Mouse (Mus musculus) kidney, embryonic 16.5 days (tissue): ENCODE results near the gene Col18a1. TPM values are rescaled to one million over a fixed set of nuclear protein-coding genes. Genes with fewer than 3 reads are reported as not detected.

Experiments used
- ATAC-seq: fragments of 200-750 bp; cut with Nextera tagmentation; 2 replicates; pipeline ENCODE4 v1.8.0; 2017; ENCODE audit warnings: moderate TSS enrichment; ENCODE audit not compliant: low FRiP score, low TSS enrichment
- H3K27ac ChIP-seq: fragments of 300-500 bp; sonication (generic); 2 replicates; pipeline ENCODE4 v1.5.1; 2014; ENCODE audit warnings: low read length
- H3K27me3 ChIP-seq: fragments of 300-500 bp; sonication (generic); 2 replicates; pipeline ENCODE4 v1.6.1; 2014; ENCODE audit warnings: low read length, control low read depth, mixed read lengths; ENCODE audit not compliant: insufficient read depth
- H3K36me3 ChIP-seq: fragments of 300-500 bp; sonication (generic); 2 replicates; pipeline ENCODE4 v1.6.1; 2014; ENCODE audit warnings: low read length, control low read depth, mixed read lengths; ENCODE audit not compliant: insufficient read depth
- H3K4me1 ChIP-seq: fragments of 300-500 bp; sonication (generic); 2 replicates; pipeline ENCODE4 v1.6.1; 2014; ENCODE audit warnings: low read length, control low read depth, mixed read lengths; ENCODE audit not compliant: insufficient read depth
- H3K4me2 ChIP-seq: fragments of 300-500 bp; sonication (generic); replicated peaks from 2 replicates; pipeline ENCODE4 v1.6.1; 2014; ENCODE audit warnings: low read depth, low read length
- H3K4me3 ChIP-seq: fragments of 300-500 bp; sonication (generic); 2 replicates; pipeline ENCODE4 v1.5.1; 2014; ENCODE audit warnings: mild to moderate bottlenecking, low read length
- H3K9ac ChIP-seq: fragments of 300-500 bp; sonication (generic); replicated peaks from 2 replicates; pipeline ENCODE4 v1.6.1; 2014; ENCODE audit warnings: low read length
- H3K9me3 ChIP-seq: fragments of 300-500 bp; sonication (generic); 2 replicates; pipeline ENCODE4 v1.6.1; 2016; ENCODE audit warnings: low read length, control low read depth
- WGBS: fragments of 180-500 bp; shearing (Covaris S2); extraction: QIAGEN DNeasy Blood & Tissue Kit; methylation state at CpG from one replicate; pipeline ENCODE4 v1.1.7; 2014; 5-methylcytosine and 5-hydroxymethylcytosine counted together
- polyA plus RNA-seq: library from polyadenylated mRNA; unstranded; fragments of >200 nt; fragmentation: Nextera tagmentation; extraction: Ambion mirVana; gene quantifications from 2 replicates; pipeline ENCODE4 v1.2.1, GENCODE M21; 2015

Col18a1 gene
- polyA plus RNA-seq, 1 experiment from 2014 or later = 257 TPM

DNA sequence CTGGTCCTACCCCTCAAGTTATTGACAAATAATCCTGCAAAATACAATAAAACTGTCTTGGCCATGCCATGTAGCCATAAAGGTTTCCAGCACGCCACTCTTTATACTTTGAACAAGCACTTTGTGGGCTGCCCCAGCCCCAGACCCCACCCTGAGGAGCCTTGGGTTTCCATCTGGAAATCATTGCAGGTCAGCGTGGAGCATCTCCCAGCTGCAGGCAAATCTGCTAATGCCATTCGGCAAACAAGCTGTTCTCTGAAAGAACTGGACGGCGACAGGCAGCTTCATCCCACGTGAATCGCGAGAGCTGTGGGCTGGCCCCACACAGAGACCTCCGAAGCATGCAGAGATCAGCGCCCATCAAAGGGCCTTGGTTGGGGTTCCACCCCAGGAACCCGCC lies 34.2 kb downstream of the Col18a1 start:
- Histone ChIP-seq H3K9me3 (no peaks in the 10 kb centered on the region), H3K36me3 (0 out of 2 replicates have a peak, but pooled peaks cover 2% of the 10 kb centered on the region), H3K4me1 (peaks cover 70% of the 10 kb centered on the region), H3K9ac (no peak overlapping the region), H3K4me2 (no peak overlapping the region), H3K27ac (peak overlapping the region; percentile 83), H3K4me3 (no peak overlapping the region), H3K27me3 (no peaks in the 10 kb centered on the region)
- no peak for ATAC-seq
- 54% methylated on average over 11 of the region's 11 CpGs for WGBS

- 24% methylated on average over 6 of the region's 6 CpGs for WGBS
- Histone ChIP-seq H3K4me3 (no peak overlapping the region), H3K27ac (peak overlapping the region; percentile 83), H3K9ac (peak overlapping the region; percentile 41), H3K9me3 (no peaks in the 10 kb centered on the region), H3K27me3 (no peaks in the 10 kb centered on the region), H3K4me2 (no peak overlapping the region), H3K4me1 (peaks cover 70% of the 10 kb centered on the region), H3K36me3 (no peaks in the 10 kb centered on the region)
- ATAC-seq = no peak
Observed at GRCm38 (mm10) chr10:77131536-77131935, 34.8 kb downstream of the Col18a1 start.

DNA sequence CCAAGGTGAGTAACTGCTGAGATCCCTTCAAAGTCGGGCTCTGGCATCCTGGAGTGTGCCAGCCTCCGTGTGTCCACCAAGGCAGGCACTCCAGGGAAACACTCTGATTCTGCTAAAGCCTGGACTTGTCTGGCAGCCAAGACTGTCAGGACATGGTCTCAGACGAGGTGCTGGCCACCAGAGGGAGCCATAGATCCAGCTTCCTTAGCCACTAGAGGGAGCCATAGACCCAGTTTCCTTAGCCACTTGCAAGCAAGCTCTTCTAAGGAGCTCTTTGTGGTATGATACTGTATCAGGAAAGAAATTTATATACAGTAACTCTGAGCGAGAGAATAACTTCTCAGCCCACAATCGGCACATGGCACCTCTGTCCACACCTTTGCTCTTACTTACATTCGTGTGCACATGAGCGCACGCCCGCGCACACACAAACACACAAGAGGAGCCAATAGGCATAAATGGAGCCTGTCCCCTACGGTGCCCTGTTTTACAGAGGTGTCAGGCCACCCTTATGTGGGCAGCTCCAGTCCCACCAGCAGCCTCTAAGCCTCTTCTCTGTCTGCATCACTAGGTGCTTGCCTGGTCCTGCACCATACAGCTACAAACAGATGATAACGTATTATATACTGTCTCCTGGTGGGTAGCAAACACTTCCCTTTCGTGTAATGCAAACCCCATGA lies 35.6 kb downstream of the Col18a1 start:
- Histone ChIP-seq H3K36me3 (no peaks in the 10 kb centered on the region), H3K4me2 (no peak overlapping the region), H3K9me3 (no peaks in the 10 kb centered on the region), H3K4me3 (no peak overlapping the region), H3K9ac (peak overlapping the region; percentile 41; the same call in 1 of the 2 replicates), H3K27me3 (no peaks in the 10 kb centered on the region), H3K27ac (peak overlapping the region; percentile 83), H3K4me1 (peaks cover 70% of the 10 kb centered on the region)
- peak; percentile 55 for ATAC-seq
- WGBS = 44% methylated on average over 13 of the region's 13 CpGs

DNA sequence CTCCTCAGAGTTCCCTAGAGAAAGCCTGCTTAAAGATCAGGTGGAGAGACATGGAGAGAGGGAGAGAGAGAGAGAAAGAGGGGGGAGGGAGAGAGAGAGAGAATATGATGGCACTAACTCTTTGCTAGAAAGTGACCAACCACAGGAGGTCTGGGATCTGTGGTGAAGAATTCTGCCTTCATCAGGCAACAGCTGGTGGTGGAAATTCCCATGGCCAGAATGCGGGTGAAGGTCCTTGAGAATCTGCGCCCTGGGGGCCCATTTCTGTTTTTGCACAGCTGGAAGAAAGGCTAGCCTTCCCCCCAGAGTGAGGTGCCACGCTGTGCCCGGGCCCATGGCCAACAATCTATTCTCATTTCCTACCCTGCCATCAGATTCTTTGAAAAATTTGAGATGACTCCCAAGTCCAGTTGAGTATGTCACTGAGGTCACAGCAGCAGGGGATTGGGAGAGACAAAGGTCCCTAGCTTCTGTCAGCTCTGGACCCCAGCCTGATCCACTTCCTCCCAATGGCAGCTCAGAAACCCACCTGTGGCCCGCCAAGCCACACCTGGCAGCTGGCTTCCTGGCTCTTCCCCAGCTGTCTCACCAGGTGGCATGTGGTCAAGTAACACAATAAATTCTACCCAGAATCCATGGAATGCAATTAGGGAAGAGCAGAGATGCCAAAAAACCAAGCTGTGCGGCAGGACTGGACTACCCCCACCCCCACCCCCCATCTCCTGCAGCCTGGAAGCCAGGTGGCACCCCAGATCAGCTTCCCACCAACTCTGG lies 36.5 kb downstream of the Col18a1 start:
- Histone ChIP-seq H3K9me3 (no peaks in the 10 kb centered on the region), H3K9ac (no peak overlapping the region), H3K4me3 (no peak overlapping the region), H3K4me1 (peaks cover 65% of the 10 kb centered on the region), H3K36me3 (no peaks in the 10 kb centered on the region), H3K27me3 (no peaks in the 10 kb centered on the region), H3K4me2 (no peak overlapping the region), H3K27ac (peak overlapping the region; percentile 41)
- WGBS = 86% methylated on average over 6 of the region's 6 CpGs
- ATAC-seq = no peak

- 39% methylated on average over 2 of the region's 2 CpGs for WGBS
- Histone ChIP-seq H3K9me3 (no peaks in the 10 kb centered on the region), H3K9ac (no peak overlapping the region; the same call in 1 of the 2 replicates), H3K4me2 (no peak overlapping the region), H3K27me3 (no peaks in the 10 kb centered on the region), H3K4me1 (peaks cover 57% of the 10 kb centered on the region), H3K27ac (peak overlapping the region; percentile 79), H3K36me3 (no peaks in the 10 kb centered on the region), H3K4me3 (no peak overlapping the region)
- peak; percentile 50 for ATAC-seq
Observed at GRCm38 (mm10) chr10:77127926-77128325, 38.4 kb downstream of the Col18a1 start.

GRCm38 (mm10) chr10:77126590-77126989 lies 39.8 kb downstream of the Col18a1 start:
- Histone ChIP-seq H3K4me2 (no peak overlapping the region), H3K9ac (no peak overlapping the region), H3K9me3 (no peaks in the 10 kb centered on the region), H3K4me1 (peaks cover 54% of the 10 kb centered on the region), H3K27ac (peak overlapping the region; percentile 91; the same call in 1 of the 2 replicates), H3K4me3 (no peak overlapping the region), H3K27me3 (no peaks in the 10 kb centered on the region), H3K36me3 (no peaks in the 10 kb centered on the region)
- no peak for ATAC-seq
- 91% methylated on average over 2 of the region's 2 CpGs for WGBS

GRCm38 (mm10) chr10:77125078-77125731 lies 41.1 kb downstream of the Col18a1 start:
- Histone ChIP-seq H3K9me3 (0 out of 2 replicates have a peak, but pooled peaks cover 4% of the 10 kb centered on the region), H3K4me1 (peaks cover 41% of the 10 kb centered on the region), H3K27me3 (no peaks in the 10 kb centered on the region), H3K27ac (peak overlapping the region; percentile 91), H3K4me3 (no peak overlapping the region), H3K9ac (no peak overlapping the region; the same call in 1 of the 2 replicates), H3K36me3 (no peaks in the 10 kb centered on the region), H3K4me2 (no peak overlapping the region)
- ATAC-seq = peak; percentile 83
- WGBS = 58% methylated on average over 18 of the region's 18 CpGs

GRCm38 (mm10) chr10:77123953-77124352 lies 42.4 kb downstream of the Col18a1 start:
- Histone ChIP-seq H3K27me3 (no peaks in the 10 kb centered on the region), H3K27ac (peak overlapping the region; percentile 91), H3K4me3 (no peak overlapping the region), H3K9ac (no peak overlapping the region), H3K4me1 (peaks cover 38% of the 10 kb centered on the region), H3K4me2 (0 out of 2 replicates have a peak overlapping the region, but pooled peaks have one; percentile 24), H3K36me3 (no peaks in the 10 kb centered on the region), H3K9me3 (0 out of 2 replicates have a peak, but pooled peaks cover 4% of the 10 kb centered on the region)
- no peak for ATAC-seq
- WGBS = 68% methylated on average over 8 of the region's 8 CpGs

GRCm38 (mm10) chr10:77121287-77122022 lies 44.9 kb downstream of the Col18a1 start:
- WGBS = 86% methylated on average over 8 of the region's 8 CpGs
- ATAC-seq = no peak
- no peak overlapping the region for H3K27ac ChIP-seq
- no peaks in the 10 kb centered on the region for H3K27me3 ChIP-seq
- no peaks in the 10 kb centered on the region for H3K36me3 ChIP-seq
- peaks cover 48% of the 10 kb centered on the region for H3K4me1 ChIP-seq
- H3K4me3 ChIP-seq = no peak overlapping the region
- H3K4me2 ChIP-seq = no peak overlapping the region
- H3K9me3 ChIP-seq = 0 out of 2 replicates have a peak, but pooled peaks cover 4% of the 10 kb centered on the region
- no peak overlapping the region for H3K9ac ChIP-seq
